Mouse (Mus musculus): ENCODE data around the gene Zfp235. TPM values are rescaled to one million over a fixed set of nuclear protein-coding genes. Genes with fewer than 3 reads are reported as not detected.

Gene Zfp235
- 1.8 and 2.4 TPM in 2 replicates for polyA plus RNA-seq (2012; rRNA removed; ENCODE audit: low replicate concordance)

GRCm38 (mm10) chr7:24133996-24134828 lies at the start of gene Zfp235:
Gene Zfp235 (plus strand): TSS chr7:24134169.

GRCm38 (mm10) chr7:24112156-24112856 lies 21.7 kb upstream of the Zfp235 start, which contains the start of gene Zfp112:
Gene Zfp112 (plus strand): TSS chr7:24112314.

GRCm38 (mm10) chr7:24174618-24175336 lies 40.8 kb downstream of the Zfp235 start, which contains the start of gene Zfp114:
Gene Zfp114 (plus strand): TSS chr7:24175060.

Other genes with a start within 250 kb of the Zfp235 start
- not detected in 2 replicates for gene Vmn1r178, start 242.2 kb upstream of the Zfp235 start, polyA plus RNA-seq (2012; rRNA removed; ENCODE audit: low replicate concordance)
- gene Vmn1r179, start 207.2 kb upstream of the Zfp235 start, polyA plus RNA-seq (2012; rRNA removed; ENCODE audit: low replicate concordance) = not detected in 2 replicates
- gene Vmn1r180, start 183.5 kb upstream of the Zfp235 start, polyA plus RNA-seq (2012; rRNA removed; ENCODE audit: low replicate concordance) = not detected in 2 replicates
- gene Vmn1r181, start 159.6 kb upstream of the Zfp235 start, polyA plus RNA-seq (2012; rRNA removed; ENCODE audit: low replicate concordance) = not detected in 2 replicates
- gene V1rd19, start 132.5 kb upstream of the Zfp235 start, polyA plus RNA-seq (2012; rRNA removed; ENCODE audit: low replicate concordance) = not detected in 2 replicates
- gene Vmn1r183, start 80.9 kb upstream of the Zfp235 start, polyA plus RNA-seq (2012; rRNA removed; ENCODE audit: low replicate concordance) = not detected in 2 replicates
- gene Zfp180, start 52.2 kb upstream of the Zfp235 start, polyA plus RNA-seq (2012; rRNA removed; ENCODE audit: low replicate concordance) = 2.8 and 4.6 TPM in 2 replicates
- gene Zfp112, start 21.9 kb upstream of the Zfp235 start, polyA plus RNA-seq (2012; rRNA removed; ENCODE audit: low replicate concordance) = 0.46 and 1.2 TPM in 2 replicates
- gene Zfp114, start 40.9 kb downstream of the Zfp235 start, polyA plus RNA-seq (2012; rRNA removed; ENCODE audit: low replicate concordance) = 0.08 TPM in 1 of 2 replicates, not detected in the other
- gene Zfp111, start 77.3 kb downstream of the Zfp235 start, polyA plus RNA-seq (2012; rRNA removed; ENCODE audit: low replicate concordance) = 0.23 and 0.29 TPM in 2 replicates
- 0.11 and 0.27 TPM in 2 replicates for gene Zfp109, start 103.4 kb downstream of the Zfp235 start, polyA plus RNA-seq (2012; rRNA removed; ENCODE audit: low replicate concordance)
- 0.18 and 0.21 TPM in 2 replicates for gene Zfp108, start 120.6 kb downstream of the Zfp235 start, polyA plus RNA-seq (2012; rRNA removed; ENCODE audit: low replicate concordance)
- 0.74 and 0.91 TPM in 2 replicates for gene Zfp93, start 136.3 kb downstream of the Zfp235 start, polyA plus RNA-seq (2012; rRNA removed; ENCODE audit: low replicate concordance)
- 1.0 and 1.4 TPM in 2 replicates for gene Zfp61, start 167.1 kb downstream of the Zfp235 start, polyA plus RNA-seq (2012; rRNA removed; ENCODE audit: low replicate concordance)
- 0.83 and 4.3 TPM in 2 replicates for gene Zfp94, start 182.5 kb downstream of the Zfp235 start, polyA plus RNA-seq (2012; rRNA removed; ENCODE audit: low replicate concordance)
- not detected in 2 replicates for gene Tescl, start 199.8 kb downstream of the Zfp235 start, polyA plus RNA-seq (2012; rRNA removed; ENCODE audit: low replicate concordance)
- gene Lypd5, start 215.0 kb downstream of the Zfp235 start, polyA plus RNA-seq (2012; rRNA removed; ENCODE audit: low replicate concordance) = not detected in 2 replicates
- 84.7 and 88.4 TPM in 2 replicates for gene Kcnn4, start 236.1 kb downstream of the Zfp235 start, polyA plus RNA-seq (2012; rRNA removed; ENCODE audit: low replicate concordance)